Mouse (Mus musculus): ENCODE measurements around the gene Tmem161a. TPM values are rescaled to one million over a fixed set of nuclear protein-coding genes. Genes with fewer than 3 reads are reported as not detected.

Tmem161a gene
- polyA plus RNA-seq, 1 experiment from 2014 or later = 72.0 TPM

DNA sequence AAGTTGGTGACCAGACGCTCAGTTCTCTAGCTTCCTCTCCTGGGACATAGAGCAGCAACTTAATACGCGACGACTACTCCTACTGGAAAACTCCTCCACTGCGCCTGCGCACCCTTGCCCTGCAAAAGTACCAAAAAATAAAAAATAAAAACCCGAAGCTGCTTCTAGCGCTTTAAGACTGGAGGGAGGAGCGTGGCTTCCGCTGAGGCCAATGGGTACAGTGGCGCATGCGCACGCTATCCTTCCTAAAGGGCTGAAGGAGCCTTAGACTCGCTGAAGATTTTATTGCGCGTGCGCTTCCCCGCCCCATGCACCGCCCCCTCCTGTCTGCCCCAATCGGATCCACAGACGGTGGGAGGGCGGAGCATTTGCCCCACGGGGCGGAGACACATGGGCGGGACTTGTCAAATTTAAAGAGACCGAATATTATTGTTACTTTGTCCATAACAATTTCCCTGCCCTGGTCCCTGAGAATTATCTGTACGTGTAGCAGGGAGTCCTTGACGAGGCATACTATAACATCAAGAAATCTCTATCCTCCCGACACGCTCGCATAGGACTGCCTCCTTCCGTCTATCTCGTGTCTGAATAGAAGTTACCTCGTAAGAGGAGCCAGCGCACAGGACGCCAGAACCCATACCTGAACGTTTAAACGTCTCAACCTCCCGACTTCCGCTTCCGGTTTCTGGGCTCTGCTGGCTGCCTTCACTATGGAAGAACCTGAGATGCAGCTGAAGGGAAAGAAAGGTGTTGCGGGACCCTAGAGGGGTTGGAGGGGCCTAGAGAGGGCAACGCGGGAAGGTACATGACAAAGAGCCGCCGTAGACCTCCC lies 32.9 kb upstream of the Tmem161a start, which contains the start of the genes Rfxank, Borcs8 and Mef2b:
Gene Rfxank (minus strand): TSS at position 129 of the 832 bp plus-strand sequence.
Gene Borcs8 (plus strand): TSS at position 474 of the 832 bp plus-strand sequence.
Gene Mef2b (plus strand): TSS at position 686 of the 832 bp plus-strand sequence.
- peaks cover 47% of the 10 kb centered on the region for H3K36me3 ChIP-seq

DNA sequence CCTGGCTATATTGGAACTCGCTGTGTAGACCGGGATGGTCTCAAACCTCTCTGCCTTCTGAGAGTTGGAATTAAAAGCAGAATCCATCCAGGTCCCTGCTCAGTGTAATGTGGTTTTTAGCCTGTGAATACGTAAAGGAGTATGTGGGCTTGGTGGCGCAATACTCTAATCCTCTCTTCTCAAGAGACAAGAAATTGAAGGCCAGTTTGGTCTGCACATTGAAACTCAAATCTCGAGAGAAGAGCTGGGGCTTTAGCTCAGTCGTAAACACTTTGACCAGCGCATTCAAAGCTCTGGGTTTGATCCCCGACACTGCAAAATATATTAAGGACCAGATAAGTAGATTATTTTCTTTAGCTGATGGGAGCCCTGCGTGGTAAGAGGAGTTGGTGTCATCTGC lies 32.2 kb upstream of the Tmem161a start:
- Histone ChIP-seq H3K27me3 (no peaks in the 10 kb centered on the region), H3K27ac (peak overlapping the region; percentile 85), H3K36me3 (peaks cover 47% of the 10 kb centered on the region), H3K9me3 (no peaks in the 10 kb centered on the region), H3K4me3 (peak overlapping the region; percentile 81), H3K4me1 (peaks cover 18% of the 10 kb centered on the region), H3K9ac (peak overlapping the region; percentile 81), H3K4me2 (replicated peaks) (peak overlapping the region; percentile 82)
- WGBS = 11% methylated on average over 9 of the region's 9 CpGs
- no peak for ATAC-seq (ENCODE audit: insufficient number of reproducible peaks, insufficient read depth, low FRiP score, low TSS enrichment)

More for the DNA sequence above, 32.9 kb upstream of the Tmem161a start, which contains the start of the genes Rfxank, Borcs8 and Mef2b:
- under 1% methylated on average over 46 of the region's 46 CpGs for WGBS
- Histone ChIP-seq H3K27me3 (no peaks in the 10 kb centered on the region), H3K27ac (peak within 1 kb of the TSS; percentile 85), H3K4me3 (peak within 1 kb of the TSS; percentile 81), H3K4me1 (peaks cover 18% of the 10 kb centered on the region), H3K9ac (peak within 1 kb of the TSS; percentile 81), H3K9me3 (no peaks in the 10 kb centered on the region), H3K4me2 (replicated peaks) (peak within 1 kb of the TSS; percentile 82)
- ATAC-seq (ENCODE audit: insufficient number of reproducible peaks, insufficient read depth, low FRiP score, low TSS enrichment) = peak; percentile 95

DNA sequence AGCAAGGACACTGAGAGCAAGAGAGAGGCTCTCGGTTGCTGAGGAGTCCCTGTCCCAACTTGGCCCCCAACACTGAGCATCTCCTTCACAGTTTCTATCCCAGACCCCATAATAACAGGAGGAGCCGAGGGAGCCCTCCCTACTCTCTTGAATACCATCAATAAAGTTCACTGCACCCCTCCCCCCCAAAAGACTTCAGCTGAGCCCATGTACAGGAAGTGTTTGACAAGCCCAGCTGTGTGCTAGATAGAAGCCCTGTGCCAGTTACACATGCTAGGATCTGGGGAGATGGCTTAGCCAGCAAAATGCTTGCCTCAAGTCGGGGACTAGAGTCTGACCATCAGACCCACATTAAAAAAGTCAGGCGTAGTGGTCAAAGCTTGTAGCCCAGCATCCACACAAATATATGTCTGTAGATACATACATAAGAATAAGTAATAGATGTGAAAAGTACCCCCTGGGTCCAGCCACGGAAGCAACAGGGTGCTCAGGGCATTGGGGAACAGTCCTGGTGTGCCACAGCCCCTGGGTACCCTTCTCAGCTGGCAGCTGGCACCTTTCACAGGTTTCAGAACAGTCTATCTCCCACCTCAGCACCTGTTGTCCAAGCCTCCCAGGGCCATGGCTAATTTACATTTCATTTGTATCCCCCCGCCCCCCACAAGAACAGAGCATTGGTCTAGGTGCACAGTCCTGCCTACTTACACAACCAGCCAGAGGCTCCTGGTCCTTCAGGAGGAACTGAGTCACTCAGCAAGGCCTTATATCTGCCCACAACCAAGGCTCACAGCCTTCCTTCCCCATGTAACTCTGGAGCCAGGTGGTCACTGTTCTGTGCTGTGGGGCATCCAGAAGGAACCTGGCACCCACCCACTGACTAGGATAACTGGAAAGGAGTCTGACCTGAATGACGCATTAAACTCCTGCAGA lies 24.2 kb upstream of the Tmem161a start:
- Histone ChIP-seq H3K9ac (no peak overlapping the region), H3K4me3 (no peak overlapping the region), H3K4me2 (replicated peaks) (no peak overlapping the region), H3K27me3 (no peaks in the 10 kb centered on the region), H3K4me1 (peaks cover 10% of the 10 kb centered on the region), H3K9me3 (no peaks in the 10 kb centered on the region), H3K27ac (no peak overlapping the region), H3K36me3 (peaks cover 44% of the 10 kb centered on the region)
- WGBS = 87% methylated on average over 7 of the region's 7 CpGs
- no peak for ATAC-seq (ENCODE audit: insufficient number of reproducible peaks, insufficient read depth, low FRiP score, low TSS enrichment)

DNA sequence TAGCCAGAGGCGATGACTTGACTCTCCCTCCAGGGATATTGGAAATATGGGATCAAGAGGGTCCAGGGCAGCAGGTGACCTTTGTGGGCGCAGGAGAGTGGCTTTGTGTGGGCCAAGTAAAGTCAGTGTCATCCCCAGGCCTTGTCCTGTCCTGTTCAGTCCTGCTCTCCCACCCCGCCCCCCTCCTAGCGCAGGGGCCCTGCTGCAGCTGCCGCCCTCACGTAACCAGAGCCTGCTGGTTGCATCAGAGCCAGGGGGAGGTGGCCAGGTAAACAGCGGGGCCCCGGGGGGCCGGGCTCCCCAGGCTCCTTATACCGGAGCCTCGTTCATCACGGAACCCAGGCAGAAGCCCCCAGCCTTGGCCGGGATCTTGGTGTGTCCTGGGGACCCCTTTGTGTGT lies 22.0 kb upstream of the Tmem161a start:
- Histone ChIP-seq H3K9ac (no peak overlapping the region), H3K4me1 (peaks cover 10% of the 10 kb centered on the region), H3K27me3 (no peaks in the 10 kb centered on the region; the same call in 1 of the 2 replicates), H3K9me3 (no peaks in the 10 kb centered on the region), H3K36me3 (peaks cover 22% of the 10 kb centered on the region), H3K4me2 (replicated peaks) (peak overlapping the region; percentile 29; the same call in 1 of the 2 replicates), H3K4me3 (no peak overlapping the region), H3K27ac (no peak overlapping the region)
- 12% methylated on average over 13 of the region's 13 CpGs for WGBS
- no peak for ATAC-seq (ENCODE audit: insufficient number of reproducible peaks, insufficient read depth, low FRiP score, low TSS enrichment)

DNA sequence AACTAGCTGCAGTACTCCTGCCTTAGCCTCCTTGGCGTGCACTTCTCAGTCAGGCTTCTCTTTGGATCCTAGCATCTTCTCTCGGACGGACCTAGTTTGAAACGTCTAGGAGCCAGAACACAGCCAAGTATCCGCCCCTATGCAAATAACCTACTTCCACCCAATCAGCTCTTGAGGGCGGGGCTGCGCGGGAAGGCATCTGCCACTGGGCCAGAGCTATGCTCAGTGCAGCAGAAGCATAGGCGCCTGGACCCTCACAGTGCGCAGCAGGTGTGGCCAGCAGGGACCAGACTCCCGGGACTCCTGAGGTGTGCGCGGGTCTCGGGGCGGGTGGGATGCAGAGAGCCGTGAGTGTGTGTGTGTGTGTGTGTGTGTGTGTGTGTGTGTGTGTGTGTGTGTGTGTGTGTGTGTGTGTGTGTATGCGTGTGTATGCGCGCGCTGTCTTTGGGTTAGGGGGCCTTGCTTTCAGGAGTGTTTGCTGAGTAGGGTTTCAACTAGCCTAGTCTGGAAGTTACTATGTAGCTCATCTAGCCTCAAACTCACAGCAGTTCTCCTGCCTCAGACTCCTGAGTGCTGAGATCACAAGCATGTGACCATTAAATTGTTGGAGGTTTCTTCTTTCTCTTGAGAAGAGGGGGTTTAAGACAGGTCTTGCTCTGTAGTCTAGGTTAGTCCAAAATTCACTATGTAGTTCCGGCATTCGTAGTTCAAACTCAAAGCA lies 19.5 kb upstream of the Tmem161a start:
- Histone ChIP-seq H3K9ac (no peak overlapping the region; the same call in 1 of the 2 replicates), H3K36me3 (no peaks in the 10 kb centered on the region), H3K4me2 (replicated peaks) (peak overlapping the region; percentile 40), H3K27me3 (peaks cover 11% of the 10 kb centered on the region), H3K9me3 (no peaks in the 10 kb centered on the region), H3K27ac (no peak overlapping the region), H3K4me3 (peak overlapping the region; percentile 14; the same call in 1 of the 2 replicates), H3K4me1 (peaks cover 10% of the 10 kb centered on the region)
- WGBS = 11% methylated on average over 19 of the region's 22 CpGs
- ATAC-seq (ENCODE audit: insufficient number of reproducible peaks, insufficient read depth, low FRiP score, low TSS enrichment) = peak; percentile 95

DNA sequence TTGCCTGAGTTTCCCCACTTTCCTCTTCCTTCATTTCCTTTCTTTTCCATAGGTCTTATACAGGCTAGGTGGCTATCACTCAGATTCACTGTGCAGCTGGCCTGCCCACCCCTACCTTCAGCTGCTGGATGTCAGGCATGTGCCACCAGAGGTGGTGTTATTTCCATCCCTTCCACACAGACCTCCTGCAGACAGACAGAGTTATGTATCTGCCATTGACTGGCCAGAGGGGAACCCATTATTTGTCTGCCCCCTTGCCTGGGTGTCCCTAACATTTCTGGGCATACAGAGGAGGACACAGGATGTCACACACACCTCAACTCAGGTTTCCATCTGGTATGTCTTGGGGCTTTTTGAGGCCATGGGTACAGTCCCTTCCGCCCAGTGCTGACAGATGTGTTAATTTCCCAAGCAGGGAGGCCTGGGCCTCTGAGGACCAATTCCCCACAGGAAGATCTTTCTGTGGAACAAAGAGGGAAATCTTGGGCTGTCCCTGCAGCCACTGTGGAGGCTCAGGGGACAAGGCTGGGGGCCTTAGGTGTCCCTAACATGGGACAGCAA lies 14.8 kb upstream of the Tmem161a start:
- Histone ChIP-seq H3K4me3 (no peak overlapping the region), H3K36me3 (no peaks in the 10 kb centered on the region), H3K9ac (no peak overlapping the region), H3K4me2 (replicated peaks) (no peak overlapping the region), H3K27ac (no peak overlapping the region), H3K9me3 (no peaks in the 10 kb centered on the region), H3K27me3 (peaks cover 15% of the 10 kb centered on the region), H3K4me1 (peaks cover 13% of the 10 kb centered on the region)
- WGBS = 89% methylated on average over 1 of the region's 1 CpGs
- no peak for ATAC-seq (ENCODE audit: insufficient number of reproducible peaks, insufficient read depth, low FRiP score, low TSS enrichment)

DNA sequence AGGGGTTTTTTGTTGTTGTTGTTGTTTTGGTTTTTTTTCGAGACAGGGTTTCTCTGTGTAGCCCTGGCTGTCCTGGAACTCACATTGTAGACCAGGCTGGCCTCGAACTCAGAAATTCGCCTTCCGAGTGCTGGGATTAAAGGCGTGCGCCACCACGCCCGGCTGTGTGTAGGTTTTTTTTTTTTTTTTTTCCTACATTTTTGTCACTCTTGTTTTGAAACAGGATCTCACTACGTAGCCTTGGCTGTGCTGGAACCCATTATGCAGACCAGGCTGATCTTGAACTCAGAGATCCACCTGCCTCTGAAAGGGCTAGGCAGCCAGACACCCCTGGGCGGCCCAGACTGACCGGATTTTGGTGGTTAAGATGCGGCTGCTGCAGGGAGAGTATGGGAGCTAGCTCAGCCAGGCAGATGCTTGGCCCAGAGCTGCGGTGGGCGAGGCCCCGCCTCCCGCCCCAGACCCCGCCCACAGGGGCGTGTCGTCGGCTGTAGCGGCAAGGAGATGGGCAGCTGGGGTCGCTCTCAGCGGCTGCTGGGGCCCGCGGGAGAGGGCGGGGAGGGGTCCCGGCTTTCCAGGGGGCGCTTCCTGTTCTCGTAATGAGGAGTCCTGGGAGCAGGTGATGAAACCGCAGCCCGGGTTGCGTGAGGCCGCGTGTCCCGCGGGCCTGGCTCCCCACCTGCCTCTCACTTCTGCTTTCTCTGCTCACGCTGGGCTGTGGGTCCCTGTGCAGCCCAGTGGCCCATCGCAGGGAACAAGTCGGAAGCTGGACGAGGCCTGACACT lies 13.9 kb upstream of the Tmem161a start:
- Histone ChIP-seq H3K4me1 (peaks cover 7% of the 10 kb centered on the region; the same call in 1 of the 2 replicates), H3K4me2 (replicated peaks) (peak overlapping the region; percentile 78), H3K9me3 (no peaks in the 10 kb centered on the region), H3K27me3 (peaks cover 15% of the 10 kb centered on the region), H3K9ac (peak overlapping the region; percentile 67), H3K4me3 (peak overlapping the region; percentile 45), H3K36me3 (no peaks in the 10 kb centered on the region), H3K27ac (no peak overlapping the region)
- peak; percentile 78 for ATAC-seq (ENCODE audit: insufficient number of reproducible peaks, insufficient read depth, low FRiP score, low TSS enrichment)
- 10% methylated on average over 40 of the region's 40 CpGs for WGBS

DNA sequence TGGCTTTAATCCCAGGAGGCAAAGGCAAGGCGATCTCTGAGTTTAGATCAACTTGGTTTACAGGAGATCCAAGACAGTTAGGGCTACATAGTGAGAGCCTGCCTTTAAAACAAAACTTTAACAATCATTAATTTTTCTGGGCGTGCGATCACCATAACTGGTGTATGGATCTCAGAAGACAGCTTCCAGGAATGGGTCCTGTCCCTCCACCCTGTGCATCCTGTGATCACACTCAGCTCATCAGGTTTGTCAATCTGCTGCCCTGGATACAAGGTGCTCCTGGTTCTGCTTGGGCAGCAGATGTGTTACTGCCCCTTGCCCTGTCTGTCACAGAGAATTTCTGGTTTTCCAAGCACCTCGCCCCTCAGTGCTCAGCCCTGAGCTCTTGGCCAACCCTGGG lies 12.9 kb upstream of the Tmem161a start:
- Histone ChIP-seq H3K9me3 (no peaks in the 10 kb centered on the region), H3K27me3 (peaks cover 15% of the 10 kb centered on the region; the same call in 1 of the 2 replicates), H3K9ac (no peak overlapping the region), H3K4me3 (no peak overlapping the region), H3K4me2 (replicated peaks) (no peak overlapping the region), H3K27ac (no peak overlapping the region), H3K36me3 (no peaks in the 10 kb centered on the region), H3K4me1 (peaks cover 7% of the 10 kb centered on the region; the same call in 1 of the 2 replicates)
- no peak for ATAC-seq (ENCODE audit: insufficient number of reproducible peaks, insufficient read depth, low FRiP score, low TSS enrichment)
- WGBS = 79% methylated on average over 4 of the region's 4 CpGs

DNA sequence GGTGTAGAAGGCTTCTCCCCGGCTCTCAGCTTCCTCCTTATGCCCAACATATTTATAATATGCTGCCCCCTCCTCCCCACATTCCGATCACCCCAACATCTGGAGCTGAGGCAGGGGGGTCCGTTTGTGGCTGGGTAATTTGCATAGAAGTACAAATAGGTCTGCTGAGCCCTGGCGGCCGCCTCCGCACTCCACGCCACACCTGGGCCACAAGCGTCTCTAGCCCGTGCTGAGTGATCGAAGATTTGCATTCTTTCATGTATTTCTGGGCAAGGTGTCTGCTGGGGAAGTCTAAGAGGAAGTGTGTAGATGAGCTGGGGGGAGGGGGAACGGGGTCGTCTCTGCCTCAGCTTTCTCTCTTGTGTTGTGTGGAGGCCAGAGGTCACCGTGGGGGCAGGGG lies 12.1 kb upstream of the Tmem161a start:
- H3K9me3 ChIP-seq = no peaks in the 10 kb centered on the region
- no peak overlapping the region for H3K27ac ChIP-seq
- H3K4me3 ChIP-seq = no peak overlapping the region
- H3K4me1 ChIP-seq = peaks cover 7% of the 10 kb centered on the region; the same call in 1 of the 2 replicates
- H3K9ac ChIP-seq = no peak overlapping the region
- peaks cover 19% of the 10 kb centered on the region for H3K27me3 ChIP-seq
- ATAC-seq (ENCODE audit: insufficient number of reproducible peaks, insufficient read depth, low FRiP score, low TSS enrichment) = no peak
- H3K4me2 ChIP-seq (replicated peaks) = no peak overlapping the region
- H3K36me3 ChIP-seq = no peaks in the 10 kb centered on the region
- 63% methylated on average over 13 of the region's 13 CpGs for WGBS

DNA sequence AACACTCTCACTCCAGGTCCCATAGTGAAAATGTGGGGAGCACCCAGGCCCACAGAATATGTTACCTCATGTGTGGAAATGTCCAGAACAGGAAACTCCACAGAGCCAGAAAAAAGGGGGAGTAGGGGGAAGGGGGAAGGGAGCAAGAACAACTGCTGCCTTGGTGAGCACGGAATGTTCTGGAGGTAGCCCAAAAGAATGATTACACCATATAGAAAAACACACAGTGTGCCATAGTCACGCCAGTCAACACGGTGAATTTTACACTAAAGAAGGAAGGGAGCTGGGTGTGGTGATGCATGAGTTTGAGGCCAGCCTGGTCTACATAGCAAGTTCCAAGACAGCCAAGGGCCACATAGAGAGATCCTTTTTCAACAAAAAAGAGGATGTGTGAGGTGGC lies 8.8 kb upstream of the Tmem161a start:
- Histone ChIP-seq H3K36me3 (no peaks in the 10 kb centered on the region), H3K4me2 (replicated peaks) (no peak overlapping the region), H3K9ac (no peak overlapping the region), H3K27me3 (peaks cover 23% of the 10 kb centered on the region), H3K9me3 (no peaks in the 10 kb centered on the region), H3K4me3 (no peak overlapping the region), H3K27ac (no peak overlapping the region), H3K4me1 (peaks cover 6% of the 10 kb centered on the region; the same call in 1 of the 2 replicates)
- 85% methylated on average over 3 of the region's 3 CpGs for WGBS
- no peak for ATAC-seq (ENCODE audit: insufficient number of reproducible peaks, insufficient read depth, low FRiP score, low TSS enrichment)

All from embryonic facial prominence, embryonic 12.5 days (tissue).